Mouse (Mus musculus) adrenal gland, postnatal 36 days (tissue): ENCODE measurements around the gene Nsg2. TPM values are rescaled to one million over a fixed set of nuclear protein-coding genes. Genes with fewer than 3 reads are reported as not detected.
"Not testable (repeated sequence)": the region's sequence is repeated elsewhere in the genome, so short reads cannot be mapped to it uniquely, and the experiment has no call there.

Experiments used
- DNase-seq, 2 experiments: peaks; one replicate each; pipeline ENCODE4 v3.0.0; 2021; ENCODE audit warnings: mixed read lengths in 1 of 2
- long read RNA-seq, 2 experiments: library from polyadenylated mRNA; stranded (forward); transcript quantifications; one replicate each; pipeline ENCODE4 v2.0.0; 2021; ENCODE audit warnings: borderline sequencing depth in 2 of 2
- total RNA-seq, 2 experiments: library from RNA; stranded (reverse); gene quantifications; 2 replicates each; pipeline ENCODE4 v1.2.3; 2021

The Nsg2 gene
- 10 to 100 TPM; 24.3 to 26.1 TPM for total RNA-seq
- long read RNA-seq, experiment 1, transcript Nsg2-201 (5 exons, 2,239 nt) = major isoform, 7 of 16 reads
- long read RNA-seq, experiment 1, partial matches to known transcripts = 9 of 16 reads
- long read RNA-seq, experiment 1, other reads (novel, unspliced or antisense) = 0 of 16 reads
- long read RNA-seq, experiment 2, transcript Nsg2-201 (5 exons, 2,239 nt) = major isoform, 7 of 14 reads
- long read RNA-seq, experiment 2, partial matches to known transcripts = 6 of 14 reads
- long read RNA-seq, experiment 2, other reads (novel, unspliced or antisense) = 0 of 14 reads

DNA sequence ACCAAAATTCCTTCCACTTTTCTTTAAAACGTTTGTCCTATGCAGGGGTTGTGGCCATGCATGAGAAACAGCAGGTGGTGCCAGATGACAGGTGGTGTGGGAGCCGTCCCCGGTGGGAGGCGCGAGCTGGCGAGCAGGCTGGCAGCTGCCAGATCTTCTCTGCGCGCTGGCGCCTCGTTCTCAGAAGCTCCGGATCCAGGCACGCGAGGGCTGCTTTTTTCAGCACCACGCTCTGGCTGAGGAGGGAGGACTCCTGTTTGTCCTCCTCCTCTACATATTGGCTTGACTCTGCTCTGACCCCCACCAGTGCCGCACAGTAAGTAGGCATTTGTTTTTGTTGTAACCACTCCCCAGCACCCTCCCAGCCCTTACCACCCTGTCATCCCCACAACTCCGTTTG lies at the start of gene Nsg2:
Gene Nsg2 (plus strand): TSS at position 183 of the 400 bp plus-strand sequence.
- DNase-seq = peak; percentile 76 to 79

DNA sequence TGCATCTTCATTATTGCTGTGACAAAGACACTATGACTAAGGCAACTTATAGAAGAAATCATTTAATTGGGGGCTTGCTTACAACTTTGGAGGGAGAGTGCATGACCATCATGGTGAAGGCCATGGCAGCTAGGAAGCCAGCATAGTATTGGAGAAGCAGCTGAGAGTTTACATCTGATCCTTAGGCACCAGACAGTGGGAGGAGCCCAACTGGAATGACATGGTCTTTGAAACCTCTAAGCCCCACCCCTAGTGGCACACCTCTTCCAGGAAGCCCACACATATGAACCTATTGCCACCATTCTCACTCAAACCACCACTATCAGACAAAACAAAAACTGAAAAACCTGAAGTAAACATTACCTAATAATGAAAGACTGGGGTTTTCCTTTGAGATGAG lies 40.2 kb upstream of the Nsg2 start:
- DNase-seq = no peak

DNA sequence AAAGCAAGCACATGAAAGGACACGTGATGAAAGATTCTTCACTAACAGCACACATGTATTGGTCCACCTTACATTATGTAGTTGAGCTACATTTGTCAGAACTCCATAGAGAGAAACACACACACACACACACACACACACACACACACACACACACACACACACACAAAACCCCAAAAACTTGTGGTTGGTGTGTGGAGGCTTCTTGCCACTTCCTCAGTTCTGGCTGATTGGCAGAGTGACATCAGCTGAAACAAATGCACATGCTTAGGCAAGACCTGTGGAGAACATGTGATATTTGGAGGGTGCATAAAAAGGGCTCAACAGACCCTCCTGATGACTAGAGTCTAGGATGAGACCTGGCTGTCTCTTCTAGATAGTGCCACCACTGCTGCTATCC lies 36.3 kb upstream of the Nsg2 start:
- DNase-seq = no peak

DNA sequence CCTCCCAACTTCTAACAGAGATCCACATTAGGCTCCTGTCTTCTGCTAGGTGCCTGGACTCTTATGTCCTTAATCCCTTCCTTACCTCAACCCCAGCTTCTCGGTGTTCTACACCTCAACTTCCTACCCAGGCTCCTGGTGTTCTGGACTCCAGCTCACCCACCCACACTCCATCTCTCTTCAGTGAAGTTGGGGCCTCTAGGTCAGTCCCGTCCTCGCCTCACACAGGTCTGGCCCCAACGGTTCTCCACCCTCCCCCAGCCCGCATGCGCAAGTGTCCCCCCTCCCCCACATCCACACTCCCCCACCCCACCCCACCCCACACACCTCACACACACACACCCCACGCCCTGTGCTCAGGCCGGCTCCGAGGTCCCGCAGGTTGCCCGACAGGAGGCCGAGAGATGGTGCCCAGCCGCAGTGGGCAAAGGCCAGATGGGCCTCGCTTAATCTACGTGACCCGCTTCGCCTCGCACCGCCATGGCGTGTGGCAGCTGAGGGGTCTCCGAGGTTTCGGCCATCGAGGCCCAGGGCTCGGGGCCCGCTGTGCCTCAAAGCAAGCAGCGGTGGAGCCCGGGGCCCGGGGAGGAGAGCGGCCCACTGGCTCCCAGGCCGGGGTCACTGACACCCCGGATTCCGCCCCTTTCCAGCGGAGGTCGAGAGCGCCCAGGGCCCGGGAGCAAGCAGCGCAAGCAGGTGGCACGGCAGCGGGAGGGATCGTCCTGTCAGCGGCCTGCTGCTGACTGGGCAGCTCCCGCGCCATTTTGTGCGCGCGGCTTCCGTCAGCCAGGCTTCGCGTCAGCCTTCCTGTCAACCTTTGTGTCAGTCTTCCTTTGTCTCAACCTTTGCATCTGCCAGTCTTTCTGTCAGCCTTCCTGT lies 34.8 kb upstream of the Nsg2 start, which contains the start of gene 4930524B15Rik:
Gene 4930524B15Rik (plus strand): TSS at position 337 of the 879 bp plus-strand sequence.
- peak in 1 of 2 experiments; percentile 19 for DNase-seq

DNA sequence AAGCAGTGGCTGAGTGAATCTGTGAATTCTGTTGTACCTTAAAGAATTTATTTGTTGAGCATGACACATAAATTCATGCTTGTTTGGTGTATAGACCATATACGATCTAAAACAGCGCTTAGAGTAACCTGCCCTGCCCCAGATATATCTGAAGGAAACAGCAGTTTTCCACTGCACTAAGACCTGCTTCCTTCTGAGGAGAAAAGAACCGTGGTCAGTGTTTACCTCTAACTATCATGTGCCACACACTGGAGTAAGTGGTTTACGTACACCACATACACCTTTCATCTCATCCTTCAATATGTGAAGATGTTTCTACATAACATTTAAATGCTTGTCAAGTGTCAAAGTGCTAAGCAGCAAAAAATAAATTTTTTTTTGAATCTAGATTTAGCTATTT lies 26.1 kb upstream of the Nsg2 start:
- no peak for DNase-seq

DNA sequence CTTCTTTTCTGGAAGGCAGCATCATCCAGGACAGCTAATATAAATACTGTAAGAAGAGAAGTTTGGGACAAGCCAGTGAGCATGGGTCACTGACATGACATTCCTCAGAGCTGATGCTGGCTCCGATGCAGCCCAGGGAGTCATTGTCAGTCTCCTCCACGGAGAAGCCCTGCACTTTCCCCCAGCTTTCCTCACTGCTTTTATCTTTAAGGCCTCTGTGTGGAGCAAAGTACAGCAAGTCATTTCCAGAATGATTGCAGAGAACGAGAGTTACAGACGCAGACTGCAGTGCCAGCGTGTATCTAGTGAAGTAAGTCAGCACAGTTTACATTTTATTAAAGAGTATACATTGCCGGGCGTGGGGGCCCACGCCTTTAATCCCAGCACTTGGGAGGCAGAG lies 25.4 kb upstream of the Nsg2 start:
- DNase-seq = no peak

DNA sequence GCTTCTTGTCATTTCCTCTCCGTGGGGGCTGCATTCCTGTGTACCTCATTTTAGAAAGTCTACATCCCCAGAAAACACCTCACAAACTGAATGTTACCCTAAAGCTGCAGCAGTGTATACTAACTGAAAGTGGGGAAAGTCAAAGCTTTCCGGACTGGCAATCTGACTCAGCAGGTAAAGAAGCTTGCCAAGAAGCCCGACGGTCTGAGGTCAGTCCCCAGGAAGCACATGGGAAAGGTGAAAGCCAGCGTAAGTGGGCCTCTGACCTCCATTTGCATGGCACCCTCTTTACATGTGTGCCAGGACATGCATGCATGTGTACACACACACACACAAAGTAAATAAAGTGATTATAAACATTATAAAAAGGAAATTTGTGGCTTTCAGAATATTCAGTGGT lies 24.6 kb upstream of the Nsg2 start:
- DNase-seq = no peak

DNA sequence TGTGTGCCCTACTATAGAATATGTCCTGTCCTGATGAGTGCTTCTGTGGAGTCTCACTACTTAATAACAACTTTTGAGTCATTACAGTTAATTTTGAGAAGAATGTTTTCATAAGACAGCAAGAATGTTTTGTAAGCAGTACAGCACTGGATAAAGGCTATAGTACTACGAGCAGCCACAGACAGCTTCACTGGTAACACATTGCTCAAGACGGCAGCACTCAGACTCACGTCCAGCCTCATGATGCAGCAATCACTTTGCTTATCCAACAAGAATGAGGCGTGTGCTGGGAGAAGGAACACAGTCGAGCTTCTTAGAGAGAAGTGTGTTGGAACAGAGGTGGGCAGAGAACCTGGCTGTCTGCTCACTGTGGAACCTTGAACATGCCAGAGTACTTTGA lies 24.1 kb upstream of the Nsg2 start:
- DNase-seq = no peak

DNA sequence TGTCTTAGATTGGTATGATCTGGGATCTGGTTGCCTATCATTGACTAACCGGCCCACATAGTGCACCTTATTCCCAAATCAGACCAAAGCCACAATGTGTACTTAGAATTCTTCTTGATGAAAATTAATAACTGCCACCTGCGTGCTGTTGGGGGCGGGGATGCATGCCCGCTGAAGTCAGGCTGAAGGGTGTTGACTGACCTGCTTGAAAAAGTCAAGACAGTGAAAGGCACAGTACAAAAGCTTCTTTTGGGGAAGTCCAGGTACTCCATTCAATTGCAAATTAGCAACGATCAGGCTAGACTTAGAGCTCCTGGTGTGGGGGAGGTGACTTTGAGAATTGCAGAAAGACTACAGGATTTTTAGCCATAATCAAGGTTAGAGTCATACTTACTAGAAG lies 20.2 kb upstream of the Nsg2 start:
- DNase-seq = not testable (repeated sequence)

DNA sequence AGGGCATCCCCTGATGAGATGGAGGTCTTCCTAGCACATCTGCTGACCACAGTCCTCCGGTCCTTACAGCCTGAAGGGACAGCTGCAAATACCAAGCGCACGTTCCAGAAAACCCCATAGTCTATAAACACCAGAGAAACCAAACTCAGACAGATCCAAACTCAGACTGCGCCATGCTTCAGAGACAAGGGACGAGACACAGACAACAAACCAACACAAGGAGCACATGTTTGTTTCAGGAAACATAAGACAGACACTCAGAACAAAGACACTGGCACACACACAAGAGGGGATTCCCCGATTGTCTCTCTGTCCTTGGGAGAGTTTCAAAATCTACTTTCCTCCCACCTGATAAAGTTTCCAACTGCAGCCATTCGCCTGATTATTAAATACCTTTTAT lies 18.4 kb upstream of the Nsg2 start:
- no peak for DNase-seq

DNA sequence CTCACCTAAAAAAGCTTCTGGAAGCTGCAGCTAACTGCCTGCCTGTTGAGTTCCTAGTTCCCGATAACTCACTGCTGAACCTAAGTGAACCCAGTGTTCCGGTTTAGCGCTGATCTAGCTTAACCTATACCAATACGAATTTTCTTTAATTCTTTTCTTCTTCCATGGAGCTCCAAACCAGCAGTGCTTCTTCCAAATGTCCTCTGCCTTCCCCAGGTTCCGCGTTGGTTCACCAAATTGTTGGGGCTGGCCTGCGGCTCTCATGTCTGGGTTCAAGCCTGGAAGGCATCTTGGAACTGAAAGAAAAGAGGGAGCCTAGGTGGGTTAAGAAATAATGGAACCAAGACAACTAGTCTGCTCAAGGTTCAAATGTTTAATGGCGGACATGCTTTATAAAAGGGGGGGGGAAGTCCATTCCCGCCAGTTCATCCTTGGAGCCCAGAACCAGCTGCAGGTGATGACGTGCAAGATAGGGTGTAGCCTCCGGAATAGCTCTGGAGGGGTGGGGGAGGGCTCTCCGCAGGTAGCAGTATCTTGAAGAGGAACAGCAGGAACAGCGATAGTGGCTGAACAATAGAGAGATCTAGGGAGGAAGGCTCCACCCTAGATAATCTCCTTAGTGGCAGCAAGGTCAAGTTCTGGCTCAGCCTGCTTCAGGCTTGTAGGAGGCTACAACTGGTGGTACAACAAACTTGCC lies 17.9 kb upstream of the Nsg2 start:
- DNase-seq = not testable (repeated sequence)

DNA sequence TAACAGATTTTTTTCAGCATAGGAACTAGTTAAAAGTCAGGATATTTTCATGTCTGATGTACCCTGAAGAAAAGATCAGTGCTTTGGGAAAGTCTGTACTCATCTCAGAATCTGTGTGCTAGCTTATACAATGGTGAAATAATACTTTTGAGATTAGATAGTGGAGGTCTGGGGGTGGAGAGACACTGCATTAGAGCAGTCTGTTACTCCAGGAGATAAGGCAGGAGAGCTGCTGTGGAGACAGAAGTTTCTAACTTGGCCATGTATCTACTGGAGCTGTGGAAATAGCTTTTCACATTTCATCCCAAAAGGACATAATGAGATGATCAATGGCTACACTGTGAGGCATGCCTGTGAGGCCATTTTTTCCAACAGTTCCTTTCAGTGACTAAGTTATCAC lies 17.0 kb upstream of the Nsg2 start:
- DNase-seq = no peak

DNA sequence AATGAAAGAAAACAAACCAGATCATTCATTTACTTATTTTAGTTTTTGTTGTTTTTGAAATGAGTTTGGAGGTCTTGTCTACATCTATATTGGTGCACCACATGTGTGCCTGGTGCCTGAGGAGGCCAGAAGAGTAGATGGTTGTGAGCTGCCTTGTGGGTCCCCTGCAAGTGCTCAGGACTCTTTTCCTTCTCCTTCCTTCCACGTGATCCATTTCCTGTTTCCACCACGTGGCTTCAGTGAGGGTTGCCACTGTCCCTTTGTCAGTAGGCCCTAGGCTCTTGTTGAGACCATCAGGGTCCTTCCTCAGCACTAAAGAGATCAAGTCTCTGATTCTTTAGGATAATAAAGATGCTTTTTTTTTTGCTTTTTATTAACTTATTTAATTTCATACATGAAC lies 15.5 kb upstream of the Nsg2 start:
- no peak for DNase-seq

DNA sequence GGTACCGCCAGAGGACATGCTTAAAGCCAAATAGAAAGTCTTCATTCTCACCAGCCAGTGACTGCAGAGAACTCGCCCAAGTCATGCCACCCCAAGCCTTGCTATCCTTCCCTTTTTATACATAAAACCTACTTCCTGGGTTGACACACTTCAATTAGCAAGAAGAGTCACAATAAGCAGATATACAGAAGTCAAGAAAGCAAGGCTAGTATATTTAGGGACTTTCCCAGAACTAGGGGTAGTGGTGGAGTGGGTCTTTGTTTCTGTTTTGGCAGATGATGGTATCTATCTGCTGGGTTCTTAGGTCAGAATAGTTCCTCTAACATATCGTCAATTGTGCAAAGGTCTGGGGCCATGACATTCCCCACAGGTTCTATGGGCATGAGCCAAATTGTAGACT lies 7.7 kb upstream of the Nsg2 start:
- no peak for DNase-seq

DNA sequence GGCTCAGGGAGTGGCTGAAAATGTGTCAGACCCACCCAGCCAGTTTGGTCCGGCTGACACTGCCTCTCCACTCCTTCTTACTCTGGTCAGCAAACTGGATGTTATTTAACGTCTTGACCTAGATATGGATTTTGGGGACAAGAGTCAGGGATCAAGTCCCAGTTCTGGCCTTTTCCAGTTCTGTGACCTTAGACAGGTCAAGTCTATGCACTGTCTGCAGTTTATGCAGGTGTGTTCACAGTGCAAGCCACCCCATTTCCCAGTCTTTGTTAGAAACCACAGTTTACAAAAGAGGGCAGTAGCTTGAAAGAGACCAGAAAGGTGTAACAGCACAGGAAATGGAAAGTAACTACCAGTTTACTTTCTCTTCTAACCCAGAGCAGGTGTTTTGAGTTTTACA lies 547 bp upstream of the Nsg2 start:
- DNase-seq = no peak

DNA sequence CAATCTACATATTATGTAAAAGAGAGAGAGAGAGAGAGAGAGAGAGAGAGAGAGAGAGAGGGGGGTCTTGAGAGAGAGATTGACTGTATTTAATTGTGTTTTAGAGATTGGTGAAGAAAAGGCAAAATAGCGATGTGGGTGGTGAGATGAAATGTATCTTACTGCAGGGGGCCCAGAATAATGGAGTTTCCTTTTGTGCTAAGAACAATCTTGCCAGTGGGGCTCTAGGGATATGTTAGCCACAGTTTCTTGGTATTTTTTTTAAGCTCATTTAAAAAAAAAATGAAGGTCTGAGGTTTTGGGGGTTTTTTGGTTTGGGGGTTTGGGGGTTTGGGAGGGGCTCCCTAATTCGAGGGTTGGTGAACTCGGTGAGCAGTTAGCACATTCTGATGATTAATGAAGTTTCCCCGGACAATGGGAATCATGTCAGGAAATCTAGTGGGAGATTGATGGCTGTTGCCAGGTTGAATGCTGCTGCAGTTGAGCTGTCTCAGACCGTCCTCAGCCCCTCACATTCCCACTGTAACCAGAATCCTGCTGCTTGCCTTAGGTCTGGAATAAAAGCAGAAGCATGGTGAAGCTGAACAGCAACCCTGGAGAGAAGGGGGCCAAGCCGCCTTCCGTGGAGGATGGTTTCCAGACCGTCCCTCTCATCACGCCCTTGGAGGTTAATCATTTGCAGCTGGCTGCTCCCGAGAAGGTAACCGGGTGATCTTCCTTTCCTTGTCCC lies 1.1 kb downstream of the Nsg2 start:
- no peak for DNase-seq

DNA sequence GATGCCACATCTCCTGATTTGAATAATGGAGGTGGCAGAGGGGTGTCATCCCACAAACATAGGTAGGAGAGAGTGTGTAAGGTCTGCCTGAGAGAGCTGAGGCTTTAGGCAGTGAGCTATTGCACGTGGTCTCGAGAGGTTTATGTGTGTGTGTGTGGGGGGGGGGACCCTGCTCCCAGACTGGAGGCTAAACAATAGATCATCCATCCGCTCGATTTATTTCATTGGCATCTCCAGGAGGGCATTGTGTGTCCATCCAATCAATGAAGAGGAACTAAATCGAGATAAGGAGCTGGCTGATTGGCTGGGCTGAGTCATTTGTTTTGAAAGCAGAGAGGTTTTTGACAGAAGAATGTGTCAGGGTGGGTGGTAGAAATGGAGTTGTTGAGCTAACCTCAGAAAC lies 2.4 kb downstream of the Nsg2 start:
- no peak for DNase-seq

DNA sequence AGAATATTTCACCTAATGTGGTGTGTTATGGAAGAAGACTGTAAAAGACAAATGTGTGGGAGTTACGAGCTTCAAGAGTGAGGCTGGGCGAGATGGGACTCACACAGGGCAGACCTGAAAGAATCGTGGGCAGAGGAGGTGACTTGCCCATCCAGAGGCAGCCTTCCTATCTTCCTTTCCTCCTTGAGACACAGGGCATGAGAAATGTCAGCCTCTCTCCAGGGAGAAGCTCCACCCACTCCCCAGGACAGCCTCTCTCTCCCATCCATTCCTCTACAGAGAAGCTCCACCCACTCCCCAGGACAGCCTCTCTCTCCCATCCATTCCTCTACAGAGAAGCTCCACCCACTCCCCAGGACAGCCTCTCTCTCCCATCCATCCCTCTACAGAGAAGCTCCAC lies 7.8 kb downstream of the Nsg2 start:
- DNase-seq = not testable (repeated sequence)

DNA sequence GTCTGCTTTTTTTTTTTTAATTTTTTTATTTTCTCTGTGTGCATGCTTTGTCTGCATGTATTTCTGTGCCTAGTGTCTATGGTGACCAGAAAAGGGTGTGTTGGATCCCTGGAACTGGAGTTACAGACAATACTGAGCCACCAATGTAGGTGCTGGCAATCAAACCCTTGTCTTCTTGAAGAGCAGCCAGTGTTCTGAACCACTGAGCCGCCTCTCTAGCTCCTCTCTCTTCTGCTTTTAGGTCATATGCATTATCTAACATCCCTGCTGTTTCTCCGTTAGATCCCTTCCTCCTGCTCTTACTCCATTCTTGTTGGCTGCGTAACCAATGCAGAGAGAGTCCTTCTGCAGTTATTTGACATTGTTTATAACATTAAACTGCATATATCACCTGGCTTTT lies 8.6 kb downstream of the Nsg2 start:
- no peak for DNase-seq

DNA sequence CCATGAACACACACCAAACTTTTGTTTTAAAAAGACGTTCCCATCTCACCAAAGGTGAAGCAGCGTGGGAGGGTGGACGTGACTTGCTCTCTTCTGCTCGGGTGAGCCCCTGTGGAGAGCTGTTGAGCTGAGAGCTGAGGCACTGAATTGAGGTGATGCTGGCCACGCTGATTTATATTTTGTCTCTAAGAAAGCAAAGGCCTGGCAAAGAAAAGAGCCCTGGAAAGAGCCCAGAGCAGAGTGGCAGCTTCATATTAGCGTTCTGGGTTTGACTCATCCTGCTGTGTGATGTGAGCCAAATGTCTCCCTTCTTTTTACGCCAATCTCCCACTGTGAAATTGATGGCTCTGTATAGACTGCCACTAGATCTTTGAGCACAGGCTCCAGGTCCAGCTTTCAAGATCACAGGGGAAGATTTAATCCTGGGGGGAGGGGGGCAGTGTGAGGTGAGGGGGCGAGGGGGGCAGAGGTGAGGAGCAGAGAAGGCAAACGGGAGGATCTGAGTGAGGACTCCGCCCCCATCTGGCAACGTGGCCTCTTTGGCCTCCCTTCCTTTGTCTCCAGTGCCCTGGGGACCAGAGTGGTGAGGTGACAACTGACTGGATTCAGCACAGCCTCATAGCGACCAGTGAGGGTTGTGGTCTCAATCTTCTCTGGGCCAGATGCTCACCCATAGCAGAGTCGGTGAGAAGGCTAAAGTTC lies 9.8 kb downstream of the Nsg2 start:
- DNase-seq = peak; percentile 10 to 17

DNA sequence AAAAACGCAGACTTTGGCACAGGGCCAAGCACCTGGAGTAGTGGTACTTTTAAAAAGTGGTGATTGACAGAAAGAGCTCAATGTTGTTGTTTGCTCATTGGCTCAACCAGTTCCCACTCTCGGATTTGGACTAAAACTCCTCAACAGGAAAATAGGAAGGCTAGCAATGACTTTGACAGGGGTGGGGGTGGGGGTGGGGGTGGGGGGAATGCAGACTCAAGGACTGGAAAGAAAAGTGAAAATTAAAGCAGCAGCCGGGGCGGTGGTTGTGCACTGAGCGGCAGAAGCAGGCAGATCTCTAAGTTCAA lies 10.4 kb downstream of the Nsg2 start:
- no peak for DNase-seq
